Mouse (Mus musculus) bone marrow, adult 2 months (tissue): ENCODE measurements at regions not wholly inside any gene's neighbourhood (a gene's known extent, or its start where the extent isn't known, plus 50 kb on each side); places are given as distances from the start of the nearest gene placed in this dataset.

Experiments used
- CTCF ChIP-seq: fragments of 200-500 bp; IDR thresholded peaks from 2 replicates; pipeline ENCODE4 v1.5.1; 2011; ENCODE audit warnings: low read length, control low read depth; ENCODE audit not compliant: control insufficient read depth, insufficient read depth
- POLR2A ChIP-seq: fragments of 200-500 bp; IDR thresholded peaks from 2 replicates; pipeline ENCODE4 v1.6.1; 2011; ENCODE audit warnings: low read depth, mild to moderate bottlenecking, control low read depth, low read length, borderline replicate concordance; ENCODE audit not compliant: control insufficient read depth

- no peak for TF ChIP-seq POLR2A
- TF ChIP-seq CTCF, result no peak
Observed at GRCm38 (mm10) chr13:51930301-51930747, 83.8 kb downstream of the Gadd45g start.
